Mouse (Mus musculus) liver, embryonic 11.5 days (tissue): ENCODE measurements around the gene Trpv4. TPM values are rescaled to one million over a fixed set of nuclear protein-coding genes. Genes with fewer than 3 reads are reported as not detected.
A peak's percentile ranks its signal among the peaks of the same experiment; 100 is the strongest.

Source experiments
- ATAC-seq: fragments of 200-750 bp; cut with Nextera tagmentation; replicated peaks from 2 replicates; pipeline ENCODE4 v1.8.0; 2017; ENCODE audit warnings: moderate number of reproducible peaks, mild to moderate bottlenecking, moderate TSS enrichment, moderate library complexity; ENCODE audit not compliant: low FRiP score
- DNase-seq: peaks from one replicate; pipeline ENCODE4 v3.0.0-alpha.2; 2017; ENCODE audit warnings: low spot score
- H3K27ac ChIP-seq: fragments of 300-500 bp; sonication (generic); 2 replicates; pipeline ENCODE4 v1.5.1; 2014; ENCODE audit warnings: mild to moderate bottlenecking, low read depth, low read length, control low read depth
- H3K27me3 ChIP-seq: fragments of 300-500 bp; sonication (generic); replicated peaks from 2 replicates; pipeline ENCODE4 v1.6.1; 2014; ENCODE audit warnings: low read length, mixed read lengths; ENCODE audit not compliant: control insufficient read depth, insufficient read depth
- H3K36me3 ChIP-seq: fragments of 300-500 bp; sonication (generic); 2 replicates; pipeline ENCODE4 v1.6.1; 2014; ENCODE audit warnings: mild to moderate bottlenecking, low read length, moderate library complexity, mixed read lengths; ENCODE audit not compliant: control insufficient read depth, insufficient read depth
- H3K4me1 ChIP-seq: fragments of 300-500 bp; sonication (generic); replicated peaks from 2 replicates; pipeline ENCODE4 v1.6.1; 2014; ENCODE audit warnings: low read length, mixed read lengths; ENCODE audit not compliant: control insufficient read depth, insufficient read depth
- H3K4me2 ChIP-seq: fragments of 300-500 bp; sonication (generic); 2 replicates; pipeline ENCODE4 v1.6.1; 2014; ENCODE audit warnings: mild to moderate bottlenecking, control low read depth, moderate library complexity
- H3K4me3 ChIP-seq: fragments of 300-500 bp; sonication (generic); 2 replicates; pipeline ENCODE4 v1.5.1; 2014; ENCODE audit warnings: low read depth, low read length, control low read depth
- H3K9ac ChIP-seq: fragments of 300-500 bp; sonication (generic); 2 replicates; pipeline ENCODE4 v1.6.1; 2014; ENCODE audit warnings: low read depth, low read length, control low read depth
- H3K9me3 ChIP-seq: fragments of 300-500 bp; sonication (generic); 2 replicates; pipeline ENCODE4 v1.6.1; 2016; ENCODE audit warnings: low read length, inconsistent platforms, mixed read lengths; ENCODE audit not compliant: control insufficient read depth
- WGBS: fragments of 180-500 bp; shearing (Covaris S2); extraction: QIAGEN DNeasy Blood & Tissue Kit; methylation state at CpG from one replicate; pipeline ENCODE4 v1.1.7; 2014; 5-methylcytosine and 5-hydroxymethylcytosine counted together
- polyA plus RNA-seq: library from polyadenylated mRNA; unstranded; fragments of >200 nt; fragmentation: Nextera tagmentation; extraction: Ambion mirVana; gene quantifications from 2 replicates; pipeline ENCODE4 v1.2.1, GENCODE M21; 2014

Gene Trpv4
- polyA plus RNA-seq, 1 experiment from 2014 or later: 0.56 TPM

DNA sequence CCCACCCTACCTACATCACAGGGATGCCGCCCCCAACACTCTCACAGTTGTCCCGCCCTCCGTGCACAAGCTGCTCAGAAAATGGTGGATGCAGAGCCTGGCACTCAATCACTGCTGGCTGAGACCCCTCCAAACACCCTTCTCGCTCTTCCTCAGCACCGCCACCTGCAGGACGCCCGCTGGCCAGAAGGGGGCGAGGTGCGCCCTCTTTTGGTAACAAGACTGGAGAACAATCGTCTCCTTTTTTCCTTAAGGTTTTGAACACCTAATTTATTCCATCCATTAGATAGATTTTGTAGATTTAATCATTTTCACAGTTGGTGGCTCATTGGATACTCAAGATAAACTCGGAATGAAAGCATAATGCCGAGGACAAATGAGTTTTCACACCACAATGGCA is 49.7 kb downstream of the Trpv4 start:
- 7% methylated on average over 12 of the region's 12 CpGs for WGBS

DNA sequence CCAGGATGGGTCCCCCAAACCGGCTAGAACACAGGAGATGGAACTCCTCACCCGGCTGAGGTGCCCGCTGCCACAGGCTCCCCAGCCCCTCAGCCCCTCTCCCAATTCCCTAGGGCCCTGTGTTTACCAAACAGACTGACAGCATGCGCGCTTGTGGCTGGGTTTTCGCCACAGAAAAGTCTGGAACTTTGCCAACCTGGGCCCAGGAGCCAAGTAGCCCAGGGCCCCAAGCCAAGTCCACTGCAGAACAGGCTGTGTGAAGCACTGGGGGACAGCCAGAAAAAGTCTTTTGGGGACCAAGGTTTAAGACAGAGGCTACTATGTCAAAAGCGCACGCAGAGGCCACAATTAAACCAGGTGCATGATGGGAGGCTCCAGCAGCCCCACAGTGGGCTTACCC is 50.6 kb downstream of the Trpv4 start:
- Histone ChIP-seq H3K4me2 (no peak overlapping the region), H3K27me3 (no peaks in the 10 kb centered on the region; the same call in 1 of the 2 replicates), H3K4me3 (no peak overlapping the region), H3K9me3 (no peaks in the 10 kb centered on the region), H3K4me1 (0 out of 2 replicates have a peak, but pooled peaks cover 2% of the 10 kb centered on the region), H3K36me3 (no peaks in the 10 kb centered on the region), H3K9ac (no peak overlapping the region), H3K27ac (no peak overlapping the region)
- 77% methylated on average over 8 of the region's 8 CpGs for WGBS
- no peak for DNase-seq
- ATAC-seq: no peak

More for the DNA sequence above, 49.7 kb downstream of the Trpv4 start:
- Histone ChIP-seq H3K27ac (no peak overlapping the region), H3K36me3 (no peaks in the 10 kb centered on the region), H3K9me3 (no peaks in the 10 kb centered on the region), H3K4me3 (no peak overlapping the region), H3K9ac (no peak overlapping the region), H3K27me3 (no peaks in the 10 kb centered on the region; the same call in 1 of the 2 replicates), H3K4me2 (no peak overlapping the region), H3K4me1 (0 out of 2 replicates have a peak, but pooled peaks cover 2% of the 10 kb centered on the region)
- DNase-seq: peak; percentile 69
- no peak for ATAC-seq

DNA sequence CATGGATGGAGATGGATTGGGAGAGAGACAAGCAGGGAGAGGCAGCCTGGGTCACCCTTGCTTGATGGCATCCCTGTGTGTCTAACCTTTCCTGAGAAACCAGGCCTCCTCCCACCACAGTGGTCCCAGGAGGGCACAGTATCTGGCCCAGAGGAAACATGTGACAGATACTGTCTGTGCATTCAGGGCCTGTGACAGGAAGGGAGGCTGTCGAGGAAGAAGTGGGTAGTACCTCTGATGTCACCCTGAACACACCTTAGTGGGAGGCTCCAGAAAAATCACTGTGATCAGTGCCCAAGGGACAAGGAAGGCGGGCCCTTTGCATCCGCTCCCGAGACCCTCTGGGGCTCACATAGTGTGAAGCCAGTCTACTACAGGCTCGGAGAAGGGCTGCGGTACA is 52.2 kb downstream of the Trpv4 start:
- Histone ChIP-seq H3K36me3 (no peaks in the 10 kb centered on the region), H3K9ac (no peak overlapping the region), H3K4me1 (0 out of 2 replicates have a peak, but pooled peaks cover 2% of the 10 kb centered on the region), H3K4me2 (no peak overlapping the region), H3K9me3 (no peaks in the 10 kb centered on the region), H3K27ac (no peak overlapping the region), H3K27me3 (no peaks in the 10 kb centered on the region; the same call in 1 of the 2 replicates), H3K4me3 (no peak overlapping the region)
- no peak for DNase-seq
- ATAC-seq: no peak
- WGBS: 72% methylated on average over 6 of the region's 6 CpGs

DNA sequence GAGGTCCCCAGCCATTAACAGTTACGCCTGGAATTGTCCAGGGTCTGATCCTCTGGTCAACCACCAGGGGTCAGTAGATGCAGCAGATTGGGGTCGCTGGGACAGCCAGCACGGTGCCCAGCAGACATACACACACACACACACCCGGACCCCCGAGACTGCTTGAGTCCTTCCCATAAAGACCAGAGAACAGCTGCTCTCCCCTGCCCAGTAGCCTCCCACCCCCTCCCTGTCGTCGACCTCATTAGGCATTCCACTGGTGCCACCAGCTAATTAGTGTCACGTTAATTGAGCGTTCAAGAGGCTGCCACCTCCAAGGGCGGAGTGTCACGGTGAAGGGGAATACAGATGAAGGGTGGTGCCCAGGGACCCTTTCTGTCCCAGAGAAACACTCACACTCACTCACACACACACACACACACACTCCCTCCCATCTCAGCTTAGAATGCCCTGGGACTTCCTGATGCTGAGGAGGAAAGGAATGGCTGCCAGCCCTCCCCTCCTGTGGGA is 53.4 kb downstream of the Trpv4 start:
- WGBS: 42% methylated on average over 11 of the region's 11 CpGs
- Histone ChIP-seq H3K27me3 (no peaks in the 10 kb centered on the region; the same call in 1 of the 2 replicates), H3K9ac (no peak overlapping the region), H3K4me1 (0 out of 2 replicates have a peak, but pooled peaks cover 2% of the 10 kb centered on the region), H3K4me3 (no peak overlapping the region), H3K27ac (no peak overlapping the region), H3K4me2 (no peak overlapping the region), H3K9me3 (no peaks in the 10 kb centered on the region), H3K36me3 (no peaks in the 10 kb centered on the region)
- no peak for ATAC-seq
- no peak for DNase-seq

DNA sequence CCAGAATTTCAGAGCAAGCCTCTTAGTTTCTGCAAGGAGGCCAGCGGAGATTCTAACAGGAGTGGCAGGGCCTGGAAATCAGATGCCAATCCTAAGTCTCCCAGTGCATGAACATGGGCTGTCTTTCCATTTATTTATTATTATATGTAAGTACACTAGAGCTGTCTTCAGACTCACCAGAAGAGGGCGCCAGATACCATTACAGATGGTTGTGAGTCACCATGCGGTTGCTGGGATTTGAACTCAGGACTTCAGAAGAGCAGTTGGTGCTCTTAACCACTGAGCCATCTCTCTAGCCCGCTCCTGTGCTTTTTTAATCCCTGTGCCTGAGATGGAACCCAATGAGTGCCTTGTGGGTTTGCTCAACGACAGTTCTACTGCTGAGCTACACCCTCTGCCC is 54.2 kb downstream of the Trpv4 start:
- DNase-seq (no peak), ATAC-seq (no peak)
- no peak overlapping the region for H3K4me3 ChIP-seq
- 75% methylated on average over 5 of the region's 5 CpGs for WGBS
- H3K27me3 ChIP-seq: no peaks in the 10 kb centered on the region
- no peak overlapping the region for H3K9ac ChIP-seq
- H3K27ac ChIP-seq: no peak overlapping the region
- no peaks in the 10 kb centered on the region for H3K36me3 ChIP-seq
- 0 out of 2 replicates have a peak, but pooled peaks cover 2% of the 10 kb centered on the region for H3K4me1 ChIP-seq
- no peak overlapping the region for H3K4me2 ChIP-seq
- no peaks in the 10 kb centered on the region for H3K9me3 ChIP-seq

DNA sequence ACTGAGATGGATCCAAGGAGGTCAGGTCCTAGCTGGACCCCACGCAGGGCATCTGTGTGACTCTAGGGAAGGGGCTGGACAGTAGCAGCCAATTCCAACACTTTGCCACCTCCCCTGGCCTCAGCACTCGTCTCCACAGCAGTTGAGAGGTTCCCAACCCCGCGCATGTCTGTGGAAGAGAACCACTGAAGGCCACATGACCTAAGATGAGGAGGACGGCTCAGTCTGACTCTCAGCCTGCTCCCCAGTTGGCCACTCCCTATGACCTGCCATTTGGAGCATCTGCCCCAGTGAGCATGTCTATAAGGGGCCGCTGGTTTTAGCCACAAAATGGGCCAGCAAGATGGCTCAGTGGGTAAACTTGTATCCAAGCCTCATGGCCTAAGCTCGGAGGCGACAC is 56.2 kb downstream of the Trpv4 start:
- WGBS: 81% methylated on average over 8 of the region's 8 CpGs
- Histone ChIP-seq H3K4me3 (no peak overlapping the region), H3K4me1 (peaks cover 7% of the 10 kb centered on the region; the same call in 1 of the 2 replicates), H3K9me3 (no peaks in the 10 kb centered on the region), H3K4me2 (no peak overlapping the region), H3K27ac (no peak overlapping the region), H3K36me3 (no peaks in the 10 kb centered on the region), H3K27me3 (no peaks in the 10 kb centered on the region), H3K9ac (no peak overlapping the region)
- no peak for DNase-seq
- no peak for ATAC-seq

DNA sequence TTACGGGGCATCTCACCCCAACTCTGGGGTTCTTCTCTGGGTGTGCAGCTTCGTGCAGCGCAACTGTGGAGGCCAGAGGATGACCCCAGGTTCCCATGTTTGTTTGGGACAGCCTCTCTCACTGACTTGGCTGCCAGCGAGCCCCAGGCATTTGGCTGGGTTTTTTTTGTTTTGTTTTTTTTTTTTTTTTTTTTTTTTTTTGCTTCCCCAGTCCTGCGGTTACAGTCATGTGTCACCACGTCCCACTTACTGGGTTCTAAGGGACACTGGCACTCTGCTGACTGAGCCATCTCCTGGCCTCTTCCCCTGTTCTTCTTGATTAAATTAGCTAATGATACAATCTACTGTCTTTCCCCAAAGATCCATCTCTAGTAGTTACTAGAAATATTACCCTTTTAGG is 60.6 kb downstream of the Trpv4 start:
- Histone ChIP-seq H3K9ac (no peak overlapping the region), H3K27me3 (0 out of 2 replicates have a peak, but pooled peaks cover 2% of the 10 kb centered on the region), H3K36me3 (no peaks in the 10 kb centered on the region), H3K4me2 (no peak overlapping the region), H3K4me1 (peaks cover 36% of the 10 kb centered on the region), H3K27ac (0 out of 2 replicates have a peak overlapping the region, but pooled peaks have one; percentile 39), H3K4me3 (no peak overlapping the region), H3K9me3 (no peaks in the 10 kb centered on the region)
- DNase-seq: no peak
- ATAC-seq: no peak
- 45% methylated on average over 6 of the region's 6 CpGs for WGBS

DNA sequence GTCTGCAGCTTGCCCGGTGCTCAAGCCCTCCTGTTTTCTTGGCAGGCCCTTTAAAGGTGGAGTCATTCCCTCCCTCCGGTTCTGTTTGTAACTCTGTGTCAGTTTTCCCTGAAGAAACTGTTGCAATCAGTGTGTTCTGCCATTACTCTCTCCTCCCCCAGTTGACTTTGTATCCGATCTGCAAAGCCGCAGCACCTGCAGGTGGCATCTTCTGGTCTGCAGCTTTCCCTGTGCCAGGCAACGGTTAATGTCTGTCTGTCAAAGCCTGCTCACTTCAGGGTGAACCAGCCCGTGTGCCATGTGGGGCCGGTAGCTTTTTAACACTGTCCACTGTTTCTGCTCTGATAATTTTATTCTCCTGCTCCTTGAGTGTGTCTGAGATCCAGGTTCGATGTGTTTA is 61.0 kb downstream of the Trpv4 start:
- no peak overlapping the region; the same call in 1 of the 2 replicates for H3K4me2 ChIP-seq
- H3K36me3 ChIP-seq: no peaks in the 10 kb centered on the region
- WGBS: 59% methylated on average over 8 of the region's 8 CpGs
- no peak overlapping the region for H3K9ac ChIP-seq
- ATAC-seq (no peak), DNase-seq (no peak)
- H3K4me3 ChIP-seq: no peak overlapping the region
- H3K4me1 ChIP-seq: peaks cover 36% of the 10 kb centered on the region
- H3K9me3 ChIP-seq: no peaks in the 10 kb centered on the region
- H3K27ac ChIP-seq: peak overlapping the region; percentile 39; the same call in 1 of the 2 replicates
- H3K27me3 ChIP-seq: 0 out of 2 replicates have a peak, but pooled peaks cover 2% of the 10 kb centered on the region

DNA sequence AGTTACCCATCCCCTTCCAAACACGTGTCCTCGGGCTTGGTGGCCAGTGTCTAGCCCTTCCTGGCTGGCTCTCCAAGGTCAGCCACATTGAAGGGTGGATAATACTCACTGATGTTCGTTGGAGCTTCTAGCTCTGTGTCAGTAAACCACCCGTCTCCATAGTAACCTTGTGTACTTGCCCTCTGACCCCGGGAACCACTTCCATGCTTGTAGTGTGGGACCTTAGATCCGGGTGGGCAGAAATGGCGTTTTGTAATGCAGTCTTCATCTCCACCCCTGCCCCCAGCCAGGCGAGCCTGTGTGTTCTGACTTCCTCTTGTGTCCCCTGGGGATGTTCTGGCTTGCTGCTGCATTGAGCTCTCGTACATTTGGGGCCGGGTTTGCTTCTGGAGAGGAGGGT is 61.6 kb downstream of the Trpv4 start:
- Histone ChIP-seq H3K27ac (peak overlapping the region; percentile 72), H3K9ac (no peak overlapping the region), H3K4me1 (peaks cover 42% of the 10 kb centered on the region), H3K4me3 (no peak overlapping the region), H3K4me2 (no peak overlapping the region), H3K9me3 (no peaks in the 10 kb centered on the region), H3K27me3 (0 out of 2 replicates have a peak, but pooled peaks cover 2% of the 10 kb centered on the region), H3K36me3 (no peaks in the 10 kb centered on the region)
- DNase-seq (no peak), ATAC-seq (peak; percentile 47)
- WGBS: 22% methylated on average over 10 of the region's 10 CpGs
